Mouse (Mus musculus) liver, embryonic 12.5 days (tissue): Measurements from ENCODE around the gene Cox6a1. TPM values are rescaled to one million over a fixed set of nuclear protein-coding genes. Genes with fewer than 3 reads are reported as not detected.
A peak's percentile ranks its signal among the peaks of the same experiment; 100 is the strongest.

Experiments used
- ATAC-seq: fragments of 200-750 bp; cut with Nextera tagmentation; 2 replicates; pipeline ENCODE4 v1.8.0; 2017; ENCODE audit warnings: moderate number of reproducible peaks, mild to moderate bottlenecking, moderate library complexity
- H3K27ac ChIP-seq: fragments of 300-500 bp; sonication (generic); 2 replicates; pipeline ENCODE4 v1.5.1; 2016; ENCODE audit warnings: mild to moderate bottlenecking
- H3K27me3 ChIP-seq: fragments of 300-500 bp; sonication (generic); replicated peaks from 2 replicates; pipeline ENCODE4 v1.6.1; 2016; ENCODE audit warnings: mild to moderate bottlenecking, moderate library complexity
- H3K36me3 ChIP-seq: fragments of 300-500 bp; sonication (generic); 2 replicates; pipeline ENCODE4 v1.6.1; 2016; ENCODE audit warnings: mild to moderate bottlenecking, moderate library complexity
- H3K4me1 ChIP-seq: fragments of 300-500 bp; sonication (generic); 2 replicates; pipeline ENCODE4 v1.6.1; 2016
- H3K4me2 ChIP-seq: fragments of 300-500 bp; sonication (generic); 2 replicates; pipeline ENCODE4 v1.6.1; 2016; ENCODE audit warnings: mild to moderate bottlenecking, moderate library complexity
- H3K4me3 ChIP-seq: fragments of 300-500 bp; sonication (generic); 2 replicates; pipeline ENCODE4 v1.5.1; 2016; ENCODE audit warnings: mild to moderate bottlenecking, moderate library complexity
- H3K9ac ChIP-seq: fragments of 300-500 bp; sonication (generic); 2 replicates; pipeline ENCODE4 v1.6.1; 2016; ENCODE audit warnings: mild to moderate bottlenecking, moderate library complexity
- H3K9me3 ChIP-seq: fragments of 300-500 bp; sonication (generic); replicated peaks from 2 replicates; pipeline ENCODE4 v1.6.1; 2016; ENCODE audit warnings: mild to moderate bottlenecking, moderate library complexity
- WGBS: fragments of 180-500 bp; shearing (Covaris S2); methylation state at CpG from one replicate; pipeline ENCODE4 v1.1.7; 2016; ENCODE audit not compliant: insufficient replicate concordance; 5-methylcytosine and 5-hydroxymethylcytosine counted together
- polyA plus RNA-seq: library from polyadenylated mRNA; unstranded; fragments of >200 nt; fragmentation: Nextera tagmentation; extraction: Ambion mirVana; gene quantifications from 2 replicates; pipeline ENCODE4 v1.2.1, GENCODE M21; 2016

Gene Cox6a1
- polyA plus RNA-seq, 1 experiment from 2014 or later: 814 TPM

DNA sequence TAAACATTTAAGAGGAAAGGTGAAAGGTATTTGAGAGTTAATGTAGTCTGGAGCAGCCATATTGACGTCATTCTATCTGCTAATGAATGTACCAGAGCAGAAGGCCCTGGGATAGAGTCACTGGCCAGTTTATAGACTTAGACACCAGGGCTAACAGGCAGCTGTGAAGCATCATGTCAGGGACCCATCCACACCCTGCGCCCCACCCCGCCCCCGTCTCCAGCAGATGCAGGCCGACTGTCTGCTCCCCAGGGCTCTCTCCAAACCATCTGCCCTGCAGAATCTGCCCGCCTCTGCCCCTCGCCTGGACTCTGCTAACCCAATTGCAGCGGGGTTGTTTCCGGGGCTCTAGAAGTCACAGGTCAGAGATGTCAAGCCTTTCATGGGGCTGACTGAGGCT lies 23.0 kb upstream of the Cox6a1 start:
- Histone ChIP-seq H3K9me3 (no peaks in the 10 kb centered on the region), H3K4me3 (no peak overlapping the region), H3K4me1 (no peaks in the 10 kb centered on the region), H3K9ac (no peak overlapping the region), H3K27ac (no peak overlapping the region), H3K36me3 (no peaks in the 10 kb centered on the region), H3K27me3 (peaks cover 44% of the 10 kb centered on the region), H3K4me2 (no peak overlapping the region)
- no peak for ATAC-seq
- 47% methylated on average over 9 of the region's 9 CpGs for WGBS

DNA sequence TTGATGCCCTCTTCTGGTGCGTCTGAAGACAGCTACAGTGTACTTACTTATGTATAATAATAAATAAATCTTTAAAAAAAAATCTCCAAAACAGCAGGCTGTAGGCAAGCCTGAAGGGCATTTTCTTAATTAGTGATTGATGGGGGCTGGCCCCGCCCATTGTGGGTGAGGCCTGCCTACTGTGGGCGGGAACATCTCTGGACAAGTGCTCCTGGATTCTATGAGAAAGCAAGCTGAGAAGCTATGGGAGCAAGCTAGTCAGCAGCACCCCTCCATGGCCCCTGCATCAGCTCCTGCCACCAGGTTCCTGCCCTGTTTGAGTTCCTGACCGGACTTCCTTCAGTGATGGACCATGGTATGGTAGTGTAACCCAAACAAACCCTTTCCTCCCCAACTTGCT lies 16.0 kb upstream of the Cox6a1 start:
- H3K27ac ChIP-seq: no peak overlapping the region
- no peak for ATAC-seq

DNA sequence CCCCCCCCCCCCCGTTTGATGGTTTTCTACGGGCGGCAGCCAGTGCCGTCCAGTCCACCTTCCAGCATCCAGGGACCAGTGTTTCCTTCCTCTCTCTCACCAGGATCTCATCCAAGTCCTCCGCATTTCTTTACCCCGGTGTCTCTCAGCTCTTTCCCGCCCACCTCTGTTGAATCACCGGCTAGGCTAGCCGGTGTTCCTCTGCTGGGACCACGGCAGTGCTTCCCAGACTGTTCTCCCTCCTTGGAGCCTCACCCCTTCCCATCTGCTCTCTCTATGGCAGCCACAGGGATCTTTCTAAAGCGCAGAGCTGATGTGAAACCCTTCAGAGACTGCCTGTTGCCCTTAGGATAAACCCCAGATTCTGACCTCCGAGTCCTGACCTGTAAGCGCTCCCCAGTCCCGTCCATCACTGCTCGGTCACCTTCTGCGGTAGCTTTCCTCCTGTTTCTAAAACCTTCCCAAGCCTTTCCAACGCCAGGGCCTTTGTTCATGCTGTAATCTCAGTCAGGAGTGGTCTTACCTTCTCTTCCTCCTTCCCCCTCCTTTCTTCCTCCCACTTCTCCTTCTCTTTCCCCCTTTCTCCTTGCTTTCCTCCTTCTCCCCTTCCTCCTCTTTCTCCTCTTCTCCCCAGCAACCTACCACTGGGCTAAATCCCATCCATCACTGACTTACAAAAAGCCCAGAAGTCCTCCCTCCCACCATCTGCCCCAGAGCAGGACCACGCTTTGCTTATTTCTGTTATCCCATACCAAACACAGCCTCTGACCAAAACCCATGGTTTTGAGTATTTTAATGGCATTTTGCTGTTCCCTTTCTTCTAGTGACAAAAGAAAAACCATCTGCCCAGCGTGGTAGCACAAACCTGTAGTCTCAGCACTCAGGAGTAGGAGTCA lies 14.3 kb upstream of the Cox6a1 start:
- H3K4me3 ChIP-seq: no peak overlapping the region
- no peaks in the 10 kb centered on the region for H3K4me1 ChIP-seq
- H3K36me3 ChIP-seq: no peaks in the 10 kb centered on the region
- no peak overlapping the region for H3K9ac ChIP-seq
- ATAC-seq: no peak
- H3K27me3 ChIP-seq: peaks cover 48% of the 10 kb centered on the region
- WGBS: 20% methylated on average over 18 of the region's 19 CpGs
- H3K4me2 ChIP-seq: no peak overlapping the region
- no peak overlapping the region for H3K27ac ChIP-seq
- no peaks in the 10 kb centered on the region for H3K9me3 ChIP-seq

More for the DNA sequence above, 16.0 kb upstream of the Cox6a1 start:
- no peaks in the 10 kb centered on the region for H3K4me1 ChIP-seq
- WGBS: 63% methylated on average over 4 of the region's 4 CpGs
- peaks cover 48% of the 10 kb centered on the region for H3K27me3 ChIP-seq
- no peaks in the 10 kb centered on the region for H3K36me3 ChIP-seq
- no peak overlapping the region for H3K4me2 ChIP-seq
- H3K4me3 ChIP-seq: no peak overlapping the region
- no peak overlapping the region for H3K9ac ChIP-seq
- no peaks in the 10 kb centered on the region for H3K9me3 ChIP-seq

- ATAC-seq: no peak
- Histone ChIP-seq H3K4me1 (no peaks in the 10 kb centered on the region), H3K27me3 (peaks cover 48% of the 10 kb centered on the region), H3K4me2 (no peak overlapping the region), H3K27ac (no peak overlapping the region), H3K4me3 (no peak overlapping the region), H3K9ac (no peak overlapping the region), H3K9me3 (no peaks in the 10 kb centered on the region), H3K36me3 (no peaks in the 10 kb centered on the region)
- WGBS: 17% methylated on average over 7 of the region's 7 CpGs
These were observed 13.4 kb upstream of the Cox6a1 start for GRCm38 (mm10) chr5:115362216-115362615.

DNA sequence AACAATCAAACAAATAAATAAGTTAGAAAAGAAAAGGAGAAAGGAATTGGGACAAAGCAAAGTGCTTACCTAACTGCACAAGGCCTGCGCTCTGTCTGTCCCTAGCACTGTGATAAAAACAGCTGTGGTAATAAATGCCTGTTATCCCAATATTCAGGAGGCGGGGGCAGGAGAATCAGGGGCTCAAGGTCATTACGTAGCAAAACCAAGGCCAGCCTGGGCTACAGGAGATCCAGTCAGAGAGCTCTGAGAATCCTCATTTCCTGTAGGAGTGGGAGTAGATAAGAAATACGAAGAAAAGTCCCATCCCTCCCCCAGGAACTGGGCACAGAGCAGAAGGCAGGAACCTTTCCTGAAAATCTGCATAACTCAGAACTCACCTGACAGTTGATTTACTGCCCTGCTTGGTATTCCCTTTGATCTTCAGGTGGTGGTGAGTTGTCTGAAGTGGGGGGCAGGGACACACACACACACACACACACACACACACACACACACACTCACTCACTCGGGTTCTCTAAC lies 11.1 kb upstream of the Cox6a1 start:
- Histone ChIP-seq H3K27me3 (peaks cover 45% of the 10 kb centered on the region), H3K9ac (no peak overlapping the region), H3K4me2 (no peak overlapping the region), H3K36me3 (no peaks in the 10 kb centered on the region), H3K4me3 (no peak overlapping the region), H3K4me1 (no peaks in the 10 kb centered on the region), H3K27ac (no peak overlapping the region), H3K9me3 (no peaks in the 10 kb centered on the region)
- 48% methylated on average over 5 of the region's 5 CpGs for WGBS
- ATAC-seq: no peak

- WGBS: 70% methylated on average over 8 of the region's 8 CpGs
- H3K4me1 ChIP-seq: no peaks in the 10 kb centered on the region
- no peak overlapping the region for H3K4me2 ChIP-seq
- peaks cover 43% of the 10 kb centered on the region for H3K27me3 ChIP-seq
- no peaks in the 10 kb centered on the region for H3K36me3 ChIP-seq
- no peak overlapping the region for H3K4me3 ChIP-seq
- no peak overlapping the region for H3K27ac ChIP-seq
- no peak overlapping the region for H3K9ac ChIP-seq
- no peak for ATAC-seq
- H3K9me3 ChIP-seq: no peaks in the 10 kb centered on the region
These were observed 10.7 kb upstream of the Cox6a1 start for GRCm38 (mm10) chr5:115359438-115359837.

- H3K9me3 ChIP-seq: no peaks in the 10 kb centered on the region
- H3K27me3 ChIP-seq: peaks cover 39% of the 10 kb centered on the region
- WGBS: 6% methylated on average over 12 of the region's 12 CpGs
- no peaks in the 10 kb centered on the region for H3K36me3 ChIP-seq
- ATAC-seq: peak; percentile 61; the same call in 1 of the 2 replicates
- H3K4me3 ChIP-seq: no peak overlapping the region
- H3K4me1 ChIP-seq: no peaks in the 10 kb centered on the region
- H3K9ac ChIP-seq: no peak overlapping the region
- H3K27ac ChIP-seq: no peak overlapping the region
- no peak overlapping the region for H3K4me2 ChIP-seq
These were observed 10.1 kb upstream of the Cox6a1 start for GRCm38 (mm10) chr5:115358872-115359271.

GRCm38 (mm10) chr5:115355070-115355469 lies 6.3 kb upstream of the Cox6a1 start:
- H3K4me2 ChIP-seq: no peak overlapping the region
- no peaks in the 10 kb centered on the region for H3K4me1 ChIP-seq
- H3K27me3 ChIP-seq: peaks cover 11% of the 10 kb centered on the region; the same call in 1 of the 2 replicates
- no peaks in the 10 kb centered on the region for H3K9me3 ChIP-seq
- H3K4me3 ChIP-seq: no peak overlapping the region
- no peak overlapping the region for H3K9ac ChIP-seq
- ATAC-seq: no peak
- WGBS: 52% methylated on average over 13 of the region's 13 CpGs
- H3K27ac ChIP-seq: no peak overlapping the region
- no peaks in the 10 kb centered on the region for H3K36me3 ChIP-seq

DNA sequence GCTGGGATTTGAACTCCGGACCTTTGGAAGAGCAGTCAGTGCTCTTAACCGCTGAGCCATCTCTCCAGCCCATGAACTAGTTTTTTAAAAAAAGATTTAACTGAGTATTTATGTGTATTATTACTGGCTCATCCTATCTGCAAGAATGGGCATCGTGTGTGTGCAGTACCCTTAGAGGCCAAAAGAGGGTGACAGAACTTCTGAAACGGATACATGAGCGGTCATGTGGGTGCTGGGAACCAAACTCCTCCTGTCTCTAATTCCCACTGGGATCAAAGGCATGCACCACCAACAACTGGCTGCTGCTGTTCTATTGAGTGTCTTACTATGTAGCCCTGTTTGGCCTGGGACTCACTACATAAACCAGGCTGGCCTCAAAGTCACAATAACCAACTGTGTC lies 2.6 kb upstream of the Cox6a1 start:
- no peak overlapping the region for H3K27ac ChIP-seq
- 74% methylated on average over 5 of the region's 5 CpGs for whole genome bisulfite sequencing
- H3K4me3 ChIP-seq: no peak overlapping the region
- no peak for ATAC-seq
- no peak overlapping the region for H3K4me2 ChIP-seq
- H3K9me3 ChIP-seq: no peaks in the 10 kb centered on the region
- H3K9ac ChIP-seq: no peak overlapping the region
- H3K4me1 ChIP-seq: peaks cover 20% of the 10 kb centered on the region
- peaks cover 10% of the 10 kb centered on the region; the same call in 1 of the 2 replicates for H3K27me3 ChIP-seq
- peaks cover 5% of the 10 kb centered on the region for H3K36me3 ChIP-seq

DNA sequence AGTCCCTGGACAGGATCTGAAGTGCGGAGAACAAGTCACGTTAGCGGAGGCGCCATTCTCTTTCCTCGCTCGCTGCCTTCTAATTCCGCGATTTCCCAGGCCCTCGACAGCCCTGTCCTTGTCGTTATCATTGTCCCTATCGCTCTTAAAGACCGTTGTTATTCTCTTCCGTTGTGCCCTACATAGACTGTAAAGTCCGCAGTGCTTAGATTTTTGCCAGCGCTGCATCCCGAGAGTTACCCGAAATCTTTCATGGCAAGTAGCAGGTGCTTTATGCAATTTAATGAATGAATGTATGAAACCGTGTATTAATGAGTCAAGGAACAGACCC lies 409 bp upstream of the Cox6a1 start:
- Histone ChIP-seq H3K4me1 (peaks cover 20% of the 10 kb centered on the region), H3K4me3 (peak overlapping the region; percentile 95), H3K27me3 (no peaks in the 10 kb centered on the region), H3K36me3 (peaks cover 26% of the 10 kb centered on the region), H3K4me2 (peak overlapping the region; percentile 83), H3K9me3 (no peaks in the 10 kb centered on the region), H3K27ac (peak overlapping the region; percentile 83), H3K9ac (peak overlapping the region; percentile 90)
- WGBS: 2% methylated on average over 18 of the region's 18 CpGs
- ATAC-seq: peak; percentile 64

DNA sequence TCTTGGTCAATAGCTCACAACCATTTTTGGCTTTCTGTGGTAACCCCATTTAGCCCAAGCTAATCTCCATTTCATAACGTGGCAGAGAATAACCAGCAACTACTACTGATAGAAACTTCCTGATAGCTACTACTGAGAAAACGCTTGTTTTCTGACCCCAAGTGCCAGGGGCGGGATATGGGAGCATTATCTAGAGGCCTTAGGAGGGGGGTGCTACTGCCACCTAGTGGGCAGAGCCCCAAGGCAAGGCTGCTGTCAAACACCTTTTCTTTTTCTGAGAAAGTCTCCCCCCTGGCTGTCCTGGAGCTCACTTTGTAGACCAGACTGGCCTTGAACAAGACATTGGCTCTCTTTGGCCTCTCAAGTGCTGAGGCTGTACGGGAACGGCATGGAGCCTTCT lies 1.2 kb downstream of the Cox6a1 start:
- H3K4me1 ChIP-seq: peaks cover 23% of the 10 kb centered on the region
- H3K9me3 ChIP-seq: no peaks in the 10 kb centered on the region
- WGBS: under 1% methylated on average over 5 of the region's 5 CpGs
- H3K4me3 ChIP-seq: peak overlapping the region; percentile 95
- H3K27ac ChIP-seq: peak overlapping the region; percentile 79
- no peaks in the 10 kb centered on the region for H3K27me3 ChIP-seq
- H3K36me3 ChIP-seq: peaks cover 42% of the 10 kb centered on the region
- H3K9ac ChIP-seq: peak overlapping the region; percentile 90
- ATAC-seq: peak; percentile 67
- peak overlapping the region; percentile 92 for H3K4me2 ChIP-seq

DNA sequence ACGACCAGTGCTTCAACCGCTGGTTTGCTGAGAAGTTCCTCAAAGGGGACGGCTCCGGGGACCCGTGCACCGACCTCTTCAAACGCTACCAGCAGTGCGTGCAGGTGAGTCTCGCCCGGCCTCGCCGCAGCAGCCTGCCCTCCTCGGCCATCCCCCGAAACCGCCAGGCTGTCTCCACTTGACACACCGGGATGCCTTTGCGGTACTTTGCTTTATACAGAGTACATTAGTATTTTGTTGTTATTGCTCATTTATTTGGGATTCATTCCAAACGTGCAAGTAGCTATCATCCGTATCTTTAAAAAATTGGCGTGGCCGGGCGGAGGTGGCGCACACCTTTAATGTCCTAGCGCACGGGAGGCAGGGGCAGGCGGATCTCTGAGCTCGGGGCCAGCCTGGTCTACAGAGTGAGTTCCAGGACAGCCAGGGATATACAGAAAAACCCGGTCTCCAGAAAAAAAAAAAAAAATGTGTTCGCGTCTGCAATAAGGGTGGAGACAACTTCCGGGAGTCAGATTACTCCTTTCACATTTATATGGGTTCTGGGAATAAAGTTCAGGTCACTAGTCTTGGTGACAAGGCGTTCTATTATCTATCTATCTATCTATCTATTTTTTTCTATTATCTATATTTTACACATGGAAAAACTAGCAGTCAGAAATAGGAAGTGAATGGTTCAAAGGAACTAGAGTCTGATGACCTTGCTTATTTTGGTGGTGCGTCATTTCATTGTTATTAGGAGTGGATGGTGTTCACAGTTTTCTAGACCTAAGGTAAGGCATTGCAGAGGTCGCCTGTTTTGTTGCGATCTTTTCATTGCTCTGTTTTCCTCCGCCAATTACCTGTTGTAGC lies 7.2 kb downstream of the Cox6a1 start:
- Histone ChIP-seq H3K36me3 (peaks cover 66% of the 10 kb centered on the region), H3K27ac (peak overlapping the region; percentile 91), H3K4me1 (peaks cover 48% of the 10 kb centered on the region), H3K27me3 (no peaks in the 10 kb centered on the region), H3K4me2 (peak overlapping the region; percentile 85), H3K4me3 (peak overlapping the region; percentile 91), H3K9me3 (no peaks in the 10 kb centered on the region), H3K9ac (peak overlapping the region; percentile 93)
- whole genome bisulfite sequencing: 7% methylated on average over 36 of the region's 36 CpGs
- peak; percentile 63 for ATAC-seq
